Mouse (Mus musculus) embryonic facial prominence, embryonic 12.5 days (tissue): ENCODE results near the gene Ggt1. TPM values are rescaled to one million over a fixed set of nuclear protein-coding genes. Genes with fewer than 3 reads are reported as not detected.
"Not testable (repeated sequence)": the region's sequence is repeated elsewhere in the genome, so short reads cannot be mapped to it uniquely, and the experiment has no call there.

Experiments used
- ATAC-seq: fragments of 200-750 bp; cut with Nextera tagmentation; 2 replicates; pipeline ENCODE4 v1.8.0; 2017; ENCODE audit not compliant: insufficient number of reproducible peaks, insufficient read depth, low FRiP score, low TSS enrichment
- H3K27ac ChIP-seq: fragments of 300-500 bp; sonication (generic); 2 replicates; pipeline ENCODE4 v1.5.1; 2016; ENCODE audit warnings: mild to moderate bottlenecking
- H3K27me3 ChIP-seq: fragments of 300-500 bp; sonication (generic); 2 replicates; pipeline ENCODE4 v1.6.1; 2016; ENCODE audit warnings: mild to moderate bottlenecking, moderate library complexity
- H3K36me3 ChIP-seq: fragments of 300-500 bp; sonication (generic); 2 replicates; pipeline ENCODE4 v1.6.1; 2016; ENCODE audit warnings: mild to moderate bottlenecking
- H3K4me1 ChIP-seq: fragments of 300-500 bp; sonication (generic); 2 replicates; pipeline ENCODE4 v1.6.1; 2016
- H3K4me2 ChIP-seq: fragments of 300-500 bp; sonication (generic); replicated peaks from 2 replicates; pipeline ENCODE4 v1.6.1; 2016; ENCODE audit warnings: mild to moderate bottlenecking, moderate library complexity
- H3K4me3 ChIP-seq: fragments of 300-500 bp; sonication (generic); 2 replicates; pipeline ENCODE4 v1.5.1; 2016; ENCODE audit warnings: mild to moderate bottlenecking
- H3K9ac ChIP-seq: fragments of 300-500 bp; sonication (generic); 2 replicates; pipeline ENCODE4 v1.6.1; 2016; ENCODE audit warnings: mild to moderate bottlenecking, moderate library complexity
- H3K9me3 ChIP-seq: fragments of 300-500 bp; sonication (generic); 2 replicates; pipeline ENCODE4 v1.6.1; 2016; ENCODE audit warnings: mild to moderate bottlenecking, moderate library complexity
- WGBS: fragments of 180-500 bp; shearing (Covaris S2); methylation state at CpG from one replicate; pipeline ENCODE4 v1.1.7; 2016; 5-methylcytosine and 5-hydroxymethylcytosine counted together
- polyA plus RNA-seq: library from polyadenylated mRNA; unstranded; fragments of >200 nt; fragmentation: Nextera tagmentation; extraction: Ambion mirVana; gene quantifications from 2 replicates; pipeline ENCODE4 v1.2.1, GENCODE M21; 2016

Ggt1 gene
- polyA plus RNA-seq, 1 experiment from 2014 or later: 1.8 TPM

GRCm38 (mm10) chr10:75520581-75520980 lies 40.8 kb upstream of the Ggt1 start:
- Histone ChIP-seq H3K9ac (no peak overlapping the region), H3K9me3 (no peaks in the 10 kb centered on the region), H3K4me1 (peaks cover 23% of the 10 kb centered on the region), H3K27me3 (no peaks in the 10 kb centered on the region), H3K36me3 (peaks cover 53% of the 10 kb centered on the region), H3K4me3 (no peak overlapping the region), H3K4me2 (no peak overlapping the region), H3K27ac (no peak overlapping the region)
- no peak for ATAC-seq
- WGBS: 97% methylated on average over 5 of the region's 5 CpGs

GRCm38 (mm10) chr10:75521643-75522042 lies 39.8 kb upstream of the Ggt1 start:
- H3K27ac ChIP-seq: no peak overlapping the region
- 96% methylated on average over 4 of the region's 4 CpGs for WGBS
- H3K36me3 ChIP-seq: peaks cover 60% of the 10 kb centered on the region
- H3K4me2 ChIP-seq: no peak overlapping the region
- H3K9ac ChIP-seq: no peak overlapping the region; the same call in 1 of the 2 replicates
- H3K27me3 ChIP-seq: no peaks in the 10 kb centered on the region
- H3K4me1 ChIP-seq: peaks cover 15% of the 10 kb centered on the region
- no peak overlapping the region for H3K4me3 ChIP-seq
- H3K9me3 ChIP-seq: no peaks in the 10 kb centered on the region
- no peak for ATAC-seq

- ATAC-seq, H3K9me3 ChIP-seq, H3K27me3 ChIP-seq, H3K4me2 ChIP-seq, H3K27ac ChIP-seq, H3K4me3 ChIP-seq, H3K9ac ChIP-seq, H3K4me1 ChIP-seq: not testable (repeated sequence)
- peaks cover 50% of the 10 kb centered on the region for H3K36me3 ChIP-seq
- 95% methylated on average over 9 of the region's 9 CpGs for WGBS
These were observed 36.0 kb upstream of the Ggt1 start for GRCm38 (mm10) chr10:75525450-75525849.

GRCm38 (mm10) chr10:75530322-75530721 lies 31.1 kb upstream of the Ggt1 start:
- Histone ChIP-seq H3K9ac (no peak overlapping the region), H3K9me3 (no peaks in the 10 kb centered on the region), H3K4me3 (no peak overlapping the region), H3K4me2 (no peak overlapping the region), H3K27ac (no peak overlapping the region), H3K4me1 (no peaks in the 10 kb centered on the region), H3K36me3 (peaks cover 54% of the 10 kb centered on the region), H3K27me3 (no peaks in the 10 kb centered on the region)
- WGBS: 80% methylated on average over 2 of the region's 2 CpGs
- ATAC-seq: no peak

- no peak overlapping the region for H3K9ac ChIP-seq
- no peaks in the 10 kb centered on the region for H3K27me3 ChIP-seq
- no peaks in the 10 kb centered on the region for H3K4me1 ChIP-seq
- H3K27ac ChIP-seq: no peak overlapping the region
- H3K4me3 ChIP-seq: no peak overlapping the region
- no peak for ATAC-seq
- H3K9me3 ChIP-seq: no peaks in the 10 kb centered on the region
- peaks cover 53% of the 10 kb centered on the region for H3K36me3 ChIP-seq
- no peak overlapping the region for H3K4me2 ChIP-seq
- 89% methylated on average over 9 of the region's 9 CpGs for WGBS
These were observed 29.8 kb upstream of the Ggt1 start for GRCm38 (mm10) chr10:75531532-75532090.

GRCm38 (mm10) chr10:75534216-75534615 lies 27.2 kb upstream of the Ggt1 start:
- no peak overlapping the region for H3K9ac ChIP-seq
- no peaks in the 10 kb centered on the region for H3K9me3 ChIP-seq
- no peak overlapping the region for H3K27ac ChIP-seq
- H3K4me2 ChIP-seq: no peak overlapping the region
- peaks cover 53% of the 10 kb centered on the region for H3K36me3 ChIP-seq
- H3K4me1 ChIP-seq: no peaks in the 10 kb centered on the region
- no peak overlapping the region for H3K4me3 ChIP-seq
- H3K27me3 ChIP-seq: no peaks in the 10 kb centered on the region
- WGBS: 94% methylated on average over 8 of the region's 8 CpGs
- no peak for ATAC-seq

- no peak overlapping the region for H3K27ac ChIP-seq
- H3K36me3 ChIP-seq: peaks cover 53% of the 10 kb centered on the region
- H3K9me3 ChIP-seq: no peaks in the 10 kb centered on the region
- ATAC-seq: no peak
- 94% methylated on average over 8 of the region's 8 CpGs for WGBS
- H3K4me3 ChIP-seq: no peak overlapping the region
- no peak overlapping the region for H3K9ac ChIP-seq
- H3K4me1 ChIP-seq: no peaks in the 10 kb centered on the region
- H3K27me3 ChIP-seq: no peaks in the 10 kb centered on the region
- H3K4me2 ChIP-seq: no peak overlapping the region
These were observed 26.5 kb upstream of the Ggt1 start for GRCm38 (mm10) chr10:75534934-75535333.

GRCm38 (mm10) chr10:75535423-75535822 lies 26.0 kb upstream of the Ggt1 start:
- Histone ChIP-seq H3K9ac (no peak overlapping the region), H3K27ac (no peak overlapping the region), H3K4me3 (no peak overlapping the region), H3K4me2 (no peak overlapping the region), H3K27me3 (no peaks in the 10 kb centered on the region), H3K36me3 (peaks cover 50% of the 10 kb centered on the region), H3K4me1 (no peaks in the 10 kb centered on the region), H3K9me3 (no peaks in the 10 kb centered on the region)
- ATAC-seq: no peak
- 86% methylated on average over 2 of the region's 2 CpGs for WGBS

- no peak for ATAC-seq
- H3K27ac ChIP-seq: no peak overlapping the region
- no peaks in the 10 kb centered on the region for H3K9me3 ChIP-seq
- H3K36me3 ChIP-seq: peaks cover 44% of the 10 kb centered on the region
- H3K4me1 ChIP-seq: no peaks in the 10 kb centered on the region
- H3K4me3 ChIP-seq: no peak overlapping the region
- H3K27me3 ChIP-seq: no peaks in the 10 kb centered on the region
- WGBS: 88% methylated on average over 5 of the region's 5 CpGs
- H3K4me2 ChIP-seq: no peak overlapping the region
- H3K9ac ChIP-seq: no peak overlapping the region
These were observed 25.3 kb upstream of the Ggt1 start for GRCm38 (mm10) chr10:75536123-75536522.

GRCm38 (mm10) chr10:75547901-75548300 lies 13.5 kb upstream of the Ggt1 start:
- Histone ChIP-seq H3K36me3 (no peaks in the 10 kb centered on the region), H3K9me3 (0 out of 2 replicates have a peak, but pooled peaks cover 3% of the 10 kb centered on the region), H3K27me3 (no peaks in the 10 kb centered on the region), H3K4me1 (no peaks in the 10 kb centered on the region), H3K9ac (no peak overlapping the region), H3K4me3 (no peak overlapping the region), H3K27ac (no peak overlapping the region), H3K4me2 (no peak overlapping the region)
- 68% methylated on average over 7 of the region's 7 CpGs for WGBS
- no peak for ATAC-seq

GRCm38 (mm10) chr10:75548486-75548885 lies 12.9 kb upstream of the Ggt1 start:
- H3K4me2 ChIP-seq: no peak overlapping the region
- no peaks in the 10 kb centered on the region for H3K4me1 ChIP-seq
- no peak for ATAC-seq
- 78% methylated on average over 14 of the region's 14 CpGs for WGBS
- 0 out of 2 replicates have a peak, but pooled peaks cover 3% of the 10 kb centered on the region for H3K9me3 ChIP-seq
- H3K36me3 ChIP-seq: no peaks in the 10 kb centered on the region
- H3K27ac ChIP-seq: no peak overlapping the region
- H3K9ac ChIP-seq: no peak overlapping the region
- no peak overlapping the region for H3K4me3 ChIP-seq
- no peaks in the 10 kb centered on the region for H3K27me3 ChIP-seq

- Histone ChIP-seq H3K4me3 (no peak overlapping the region), H3K36me3 (no peaks in the 10 kb centered on the region), H3K9me3 (0 out of 2 replicates have a peak, but pooled peaks cover 3% of the 10 kb centered on the region), H3K4me1 (no peaks in the 10 kb centered on the region), H3K27ac (no peak overlapping the region), H3K27me3 (no peaks in the 10 kb centered on the region), H3K9ac (no peak overlapping the region), H3K4me2 (no peak overlapping the region)
- ATAC-seq: no peak
- WGBS: 81% methylated on average over 7 of the region's 7 CpGs
These were observed 11.5 kb upstream of the Ggt1 start for GRCm38 (mm10) chr10:75549886-75550285.
